Mouse (Mus musculus) stomach, embryonic 15.5 days (tissue): ENCODE results near the gene Ccp110. TPM values are rescaled to one million over a fixed set of nuclear protein-coding genes. Genes with fewer than 3 reads are reported as not detected.
A peak's percentile ranks its signal among the peaks of the same experiment; 100 is the strongest.

Experiments
- ATAC-seq: fragments of 200-750 bp; cut with Nextera tagmentation; 2 replicates; pipeline ENCODE4 v1.8.0; 2017; ENCODE audit warnings: low read depth, moderate number of reproducible peaks, moderate TSS enrichment; ENCODE audit not compliant: insufficient read depth, low FRiP score
- H3K27ac ChIP-seq: fragments of 300-500 bp; sonication (generic); 2 replicates; pipeline ENCODE4 v1.5.1; 2015; ENCODE audit warnings: mild to moderate bottlenecking, inconsistent platforms
- H3K27me3 ChIP-seq: fragments of 300-500 bp; sonication (generic); replicated peaks from 2 replicates; pipeline ENCODE4 v1.6.1; 2015; ENCODE audit warnings: inconsistent platforms
- H3K36me3 ChIP-seq: fragments of 300-500 bp; sonication (generic); 2 replicates; pipeline ENCODE4 v1.6.1; 2015; ENCODE audit warnings: inconsistent platforms
- H3K4me1 ChIP-seq: fragments of 300-500 bp; sonication (generic); 2 replicates; pipeline ENCODE4 v1.6.1; 2015; ENCODE audit warnings: inconsistent platforms
- H3K4me2 ChIP-seq: fragments of 300-500 bp; sonication (generic); 2 replicates; pipeline ENCODE4 v1.6.1; 2015; ENCODE audit warnings: mild to moderate bottlenecking, inconsistent platforms
- H3K4me3 ChIP-seq: fragments of 300-500 bp; sonication (generic); replicated peaks from 2 replicates; pipeline ENCODE4 v1.5.1; 2015; ENCODE audit warnings: inconsistent platforms
- H3K9ac ChIP-seq: fragments of 300-500 bp; sonication (generic); 2 replicates; pipeline ENCODE4 v1.6.1; 2015; ENCODE audit warnings: inconsistent platforms
- H3K9me3 ChIP-seq: fragments of 300-500 bp; sonication (generic); 2 replicates; pipeline ENCODE4 v1.6.1; 2016; ENCODE audit warnings: inconsistent platforms
- WGBS: fragments of 180-500 bp; shearing (Covaris S2); methylation state at CpG from one replicate; pipeline ENCODE4 v1.1.7; 2015; 5-methylcytosine and 5-hydroxymethylcytosine counted together
- polyA plus RNA-seq: library from polyadenylated mRNA; unstranded; fragments of >200 nt; fragmentation: Nextera tagmentation; extraction: Ambion mirVana; gene quantifications from 2 replicates; pipeline ENCODE4 v1.2.1, GENCODE M21; 2015

Ccp110 gene
- polyA plus RNA-seq, 1 experiment from 2014 or later: 11.9 TPM

DNA sequence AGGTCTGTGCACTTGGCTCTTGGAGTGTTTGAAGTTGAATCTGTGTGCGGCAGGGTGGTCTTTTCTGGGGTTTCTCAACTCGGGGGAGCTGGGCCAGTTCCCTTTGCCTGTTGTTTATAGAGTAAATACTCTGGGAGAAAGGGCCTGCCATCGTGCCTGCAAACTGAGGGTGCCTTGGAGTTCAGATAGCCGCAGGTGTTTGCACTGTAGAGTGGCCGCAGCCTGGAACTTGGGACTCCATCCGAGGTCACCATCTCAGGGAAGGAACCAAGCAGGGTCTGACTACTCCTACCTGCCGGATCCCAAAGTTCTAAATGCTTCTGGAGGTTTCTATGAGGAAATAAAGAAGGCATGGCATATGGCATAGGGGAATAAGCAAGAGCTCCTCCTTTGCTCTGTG lies 43.4 kb downstream of the Ccp110 start:
- H3K4me3 ChIP-seq: no peak overlapping the region
- no peaks in the 10 kb centered on the region for H3K4me1 ChIP-seq
- ATAC-seq: no peak
- H3K9ac ChIP-seq: no peak overlapping the region
- no peak overlapping the region for H3K27ac ChIP-seq
- peaks cover 28% of the 10 kb centered on the region for H3K36me3 ChIP-seq
- H3K4me2 ChIP-seq: no peak overlapping the region
- H3K9me3 ChIP-seq: no peaks in the 10 kb centered on the region
- 57% methylated on average over 7 of the region's 7 CpGs for WGBS
- no peaks in the 10 kb centered on the region for H3K27me3 ChIP-seq

DNA sequence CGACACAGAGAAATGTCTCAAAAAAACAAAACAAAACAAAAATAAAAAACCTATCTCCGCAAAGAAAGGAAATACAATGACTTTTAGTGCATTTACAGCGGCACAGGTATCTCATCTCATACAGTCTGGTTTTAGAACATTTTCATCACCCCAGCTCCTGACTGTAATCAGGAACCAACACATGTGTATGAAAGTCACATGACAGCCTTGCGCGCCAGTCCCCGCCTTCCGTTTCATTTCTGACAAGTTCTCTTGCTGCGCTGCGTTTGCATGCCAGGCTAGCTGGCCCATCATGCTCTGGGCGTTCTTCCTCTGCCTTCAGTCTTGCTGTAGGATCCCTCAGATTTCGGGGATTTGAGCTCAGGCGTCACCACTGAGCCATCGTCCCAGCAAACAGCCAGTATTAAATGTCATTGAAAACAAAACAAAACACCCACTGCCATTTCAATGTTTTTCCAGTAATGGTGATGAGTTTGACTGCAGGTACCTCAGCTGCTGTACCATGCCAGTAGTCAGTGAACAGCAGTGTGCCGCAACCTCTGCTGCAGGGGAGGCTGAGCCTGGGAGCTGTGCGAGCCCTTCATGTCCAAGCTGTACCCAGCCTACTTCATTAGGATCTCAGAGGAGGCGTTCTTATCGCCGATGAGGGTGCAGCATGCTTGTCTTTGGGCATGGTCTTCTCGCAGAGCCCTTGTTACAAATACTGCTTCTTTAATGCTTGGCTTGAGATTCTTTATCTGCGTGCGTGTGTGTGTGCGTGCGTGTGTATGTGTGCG lies 44.3 kb downstream of the Ccp110 start:
- ATAC-seq: peak; percentile 74; the same call in 1 of the 2 replicates
- H3K27me3 ChIP-seq: no peaks in the 10 kb centered on the region

DNA sequence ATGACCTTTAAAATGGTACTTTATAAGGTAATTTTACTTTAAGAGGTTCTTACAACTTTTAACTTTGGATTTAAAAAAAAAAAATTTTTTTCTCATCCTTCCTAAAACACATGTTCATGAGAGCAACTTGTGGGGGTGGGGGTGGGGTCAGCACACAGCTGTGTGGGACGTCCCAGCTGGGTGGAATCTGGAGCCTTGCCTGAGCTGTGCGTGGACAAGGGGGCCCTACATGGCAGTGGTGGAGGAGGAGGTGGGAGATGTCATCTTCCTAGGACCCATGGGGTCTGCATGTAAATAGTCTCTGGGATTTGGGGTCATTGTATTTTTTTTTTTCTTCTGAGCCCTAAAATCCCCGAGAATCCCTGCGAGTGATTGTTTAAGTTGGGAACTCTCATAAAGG lies 46.0 kb downstream of the Ccp110 start:
- no peak overlapping the region for H3K4me3 ChIP-seq
- no peaks in the 10 kb centered on the region for H3K4me1 ChIP-seq
- H3K4me2 ChIP-seq: no peak overlapping the region
- no peaks in the 10 kb centered on the region for H3K27me3 ChIP-seq
- H3K36me3 ChIP-seq: peaks cover 36% of the 10 kb centered on the region
- no peak overlapping the region for H3K27ac ChIP-seq
- WGBS: 53% methylated on average over 4 of the region's 4 CpGs
- no peak overlapping the region for H3K9ac ChIP-seq
- H3K9me3 ChIP-seq: no peaks in the 10 kb centered on the region
- no peak for ATAC-seq

More for the DNA sequence above, 44.3 kb downstream of the Ccp110 start:
- H3K4me1 ChIP-seq: no peaks in the 10 kb centered on the region
- H3K9ac ChIP-seq: no peak overlapping the region
- H3K27ac ChIP-seq: no peak overlapping the region
- 91% methylated on average over 24 of the region's 24 CpGs for WGBS
- H3K9me3 ChIP-seq: no peaks in the 10 kb centered on the region
- no peak overlapping the region for H3K4me2 ChIP-seq
- H3K36me3 ChIP-seq: peaks cover 37% of the 10 kb centered on the region
- no peak overlapping the region for H3K4me3 ChIP-seq

DNA sequence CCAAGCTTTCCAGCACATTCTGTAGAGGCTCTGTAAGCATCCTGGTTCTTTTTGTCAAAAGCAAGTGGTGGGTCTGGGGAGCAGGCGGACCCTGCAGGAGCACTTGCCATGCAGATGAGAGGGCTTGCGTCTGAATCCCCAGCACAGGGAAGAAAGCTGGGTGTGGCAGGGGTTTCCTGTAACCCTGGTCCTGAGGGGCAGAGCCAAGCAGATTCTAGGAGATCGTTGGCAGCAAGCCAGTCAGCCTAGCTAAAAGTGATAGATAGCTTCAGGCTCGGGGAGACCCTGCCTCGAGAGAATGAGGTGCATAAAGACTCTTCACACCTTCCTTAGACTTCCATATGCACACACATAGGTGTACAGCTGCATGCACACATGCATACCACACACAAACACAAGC lies 47.0 kb downstream of the Ccp110 start:
- Histone ChIP-seq H3K27ac (no peak overlapping the region), H3K9me3 (no peaks in the 10 kb centered on the region), H3K27me3 (no peaks in the 10 kb centered on the region), H3K4me2 (no peak overlapping the region), H3K9ac (no peak overlapping the region), H3K4me1 (no peaks in the 10 kb centered on the region), H3K36me3 (peaks cover 32% of the 10 kb centered on the region), H3K4me3 (no peak overlapping the region)
- 37% methylated on average over 5 of the region's 5 CpGs for WGBS
- ATAC-seq: no peak

DNA sequence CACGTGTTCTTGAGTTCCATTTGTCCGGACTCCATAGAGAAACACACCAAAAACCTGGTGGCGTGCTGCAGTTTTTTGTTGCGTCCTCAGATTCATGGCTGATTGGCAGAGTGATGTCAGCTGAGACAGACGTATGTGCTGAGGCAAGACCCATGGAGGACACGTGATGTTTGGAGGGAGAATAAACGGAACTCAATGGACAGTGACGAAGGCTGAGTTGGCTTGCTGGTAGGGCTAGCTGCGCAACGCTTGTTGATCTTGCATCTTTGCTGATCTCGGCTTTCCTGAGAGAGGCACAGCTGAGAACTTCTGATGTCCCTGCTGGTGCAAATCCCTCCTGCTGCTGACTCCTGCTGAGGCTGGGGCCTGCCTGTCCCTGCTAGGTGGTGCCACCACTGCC lies 51.6 kb downstream of the Ccp110 start:
- Histone ChIP-seq H3K36me3 (peaks cover 30% of the 10 kb centered on the region), H3K27ac (no peak overlapping the region), H3K9me3 (no peaks in the 10 kb centered on the region), H3K4me3 (no peak overlapping the region), H3K27me3 (no peaks in the 10 kb centered on the region), H3K4me2 (no peak overlapping the region), H3K4me1 (no peaks in the 10 kb centered on the region), H3K9ac (no peak overlapping the region)
- ATAC-seq: no peak
- whole genome bisulfite sequencing: 91% methylated on average over 11 of the region's 11 CpGs

DNA sequence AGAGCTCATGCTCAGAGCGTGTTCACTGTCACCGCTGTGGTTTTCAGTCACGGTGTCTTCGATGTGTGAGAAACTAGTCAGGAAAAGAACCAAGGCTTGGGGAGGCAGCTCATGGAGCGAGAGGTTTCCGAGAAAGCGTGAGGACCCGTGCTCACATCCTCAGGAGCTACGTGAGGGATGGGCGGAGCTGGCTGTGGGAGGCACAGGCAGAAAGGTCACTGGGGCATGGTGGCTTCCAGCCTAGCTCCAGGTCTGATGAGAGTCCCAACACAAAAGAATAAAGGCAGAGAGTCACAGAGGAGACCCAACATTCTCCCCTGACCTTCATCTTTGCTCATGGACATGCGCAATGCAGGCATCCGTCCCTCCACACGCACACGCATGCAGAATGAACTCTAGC lies 52.4 kb downstream of the Ccp110 start:
- WGBS: 83% methylated on average over 14 of the region's 14 CpGs
- Histone ChIP-seq H3K4me2 (no peak overlapping the region), H3K27me3 (no peaks in the 10 kb centered on the region), H3K27ac (no peak overlapping the region), H3K9ac (no peak overlapping the region), H3K9me3 (no peaks in the 10 kb centered on the region), H3K4me3 (no peak overlapping the region), H3K4me1 (no peaks in the 10 kb centered on the region), H3K36me3 (peaks cover 30% of the 10 kb centered on the region)
- no peak for ATAC-seq

DNA sequence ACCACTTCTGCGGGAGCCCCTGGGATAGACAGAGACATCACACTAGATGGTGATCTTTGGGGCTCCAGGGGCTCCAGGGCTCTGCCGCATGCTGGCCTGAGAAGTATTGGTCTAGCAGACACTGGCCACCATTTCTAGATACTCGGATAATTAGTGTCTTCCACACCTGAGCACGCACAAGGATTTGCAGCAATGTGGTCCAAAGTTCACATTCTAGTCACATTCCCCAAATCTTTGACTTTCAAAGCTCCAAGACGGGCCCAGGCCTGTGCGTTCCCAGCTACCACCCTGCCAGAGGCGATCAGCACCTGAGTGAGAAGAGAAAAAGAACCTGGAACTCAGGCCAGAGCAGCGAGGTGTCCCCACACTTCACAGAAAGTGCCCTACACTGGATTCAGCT lies 53.3 kb downstream of the Ccp110 start:
- Histone ChIP-seq H3K36me3 (peaks cover 28% of the 10 kb centered on the region), H3K9ac (no peak overlapping the region), H3K27me3 (no peaks in the 10 kb centered on the region), H3K4me1 (no peaks in the 10 kb centered on the region), H3K4me2 (no peak overlapping the region), H3K4me3 (no peak overlapping the region), H3K9me3 (no peaks in the 10 kb centered on the region), H3K27ac (no peak overlapping the region)
- ATAC-seq: no peak
- 58% methylated on average over 8 of the region's 8 CpGs for WGBS

DNA sequence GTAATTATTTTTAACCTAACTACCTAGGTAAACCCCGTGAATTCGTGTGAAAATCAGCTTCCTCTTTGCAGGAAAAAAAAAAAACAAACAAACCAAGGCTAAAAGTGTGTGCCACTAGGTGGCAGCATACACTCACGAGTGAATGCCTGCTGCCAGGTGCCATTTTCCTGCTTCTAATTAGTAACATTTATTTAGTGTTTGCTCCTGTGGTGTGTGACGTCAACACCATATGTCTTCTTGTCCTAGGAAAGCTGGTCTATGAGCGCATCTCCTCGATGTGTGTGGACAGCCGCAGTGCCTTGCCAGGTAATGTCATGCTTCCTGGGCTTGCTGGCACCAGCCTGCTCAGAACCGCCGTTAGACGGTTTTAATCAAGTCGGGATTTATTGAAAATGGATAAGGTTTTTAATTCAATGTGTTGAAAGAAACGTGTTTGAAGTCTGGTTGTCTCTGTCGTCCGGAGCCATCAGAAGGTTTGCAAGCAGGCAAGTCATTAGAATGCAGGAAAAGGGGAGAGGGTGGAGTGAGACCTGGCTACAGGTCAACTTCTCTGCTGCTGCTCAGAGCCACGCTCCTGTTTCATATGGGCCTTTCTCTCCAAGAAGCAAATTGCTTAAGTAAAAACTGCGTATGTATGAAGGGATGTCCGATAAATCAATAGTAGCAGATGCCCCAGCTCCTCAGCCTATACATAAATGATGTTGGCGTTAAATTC lies 53.9 kb downstream of the Ccp110 start:
- WGBS: 58% methylated on average over 18 of the region's 18 CpGs
- Histone ChIP-seq H3K27me3 (no peaks in the 10 kb centered on the region), H3K9me3 (no peaks in the 10 kb centered on the region), H3K4me1 (no peaks in the 10 kb centered on the region), H3K9ac (no peak overlapping the region), H3K4me2 (no peak overlapping the region), H3K4me3 (no peak overlapping the region), H3K36me3 (peaks cover 21% of the 10 kb centered on the region), H3K27ac (no peak overlapping the region)
- no peak for ATAC-seq

DNA sequence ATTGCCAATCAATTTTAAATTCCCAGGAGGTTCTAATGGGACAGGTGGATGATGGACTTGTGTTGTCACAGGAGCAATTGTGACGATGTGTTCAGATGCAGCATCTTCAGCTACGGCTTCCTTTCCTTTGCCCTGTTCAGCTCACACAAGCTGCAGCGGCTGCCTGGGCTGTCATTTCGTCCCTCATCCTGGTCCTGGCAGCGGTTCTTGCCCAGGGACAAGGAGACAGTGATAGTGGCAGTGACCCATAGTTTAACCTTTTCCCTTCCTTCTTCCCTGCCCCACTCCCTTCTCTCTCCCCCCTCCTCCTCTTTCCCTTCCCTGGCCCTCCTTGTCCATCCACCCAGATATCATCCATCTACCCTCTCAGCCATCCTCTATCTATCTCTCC lies 54.5 kb downstream of the Ccp110 start:
- no peak overlapping the region for H3K4me2 ChIP-seq
- no peaks in the 10 kb centered on the region for H3K9me3 ChIP-seq
- H3K4me3 ChIP-seq: no peak overlapping the region
- no peaks in the 10 kb centered on the region for H3K4me1 ChIP-seq
- no peak overlapping the region for H3K9ac ChIP-seq
- 75% methylated on average over 5 of the region's 5 CpGs for WGBS
- H3K27me3 ChIP-seq: no peaks in the 10 kb centered on the region
- H3K36me3 ChIP-seq: peaks cover 17% of the 10 kb centered on the region
- no peak overlapping the region for H3K27ac ChIP-seq
- ATAC-seq: no peak

DNA sequence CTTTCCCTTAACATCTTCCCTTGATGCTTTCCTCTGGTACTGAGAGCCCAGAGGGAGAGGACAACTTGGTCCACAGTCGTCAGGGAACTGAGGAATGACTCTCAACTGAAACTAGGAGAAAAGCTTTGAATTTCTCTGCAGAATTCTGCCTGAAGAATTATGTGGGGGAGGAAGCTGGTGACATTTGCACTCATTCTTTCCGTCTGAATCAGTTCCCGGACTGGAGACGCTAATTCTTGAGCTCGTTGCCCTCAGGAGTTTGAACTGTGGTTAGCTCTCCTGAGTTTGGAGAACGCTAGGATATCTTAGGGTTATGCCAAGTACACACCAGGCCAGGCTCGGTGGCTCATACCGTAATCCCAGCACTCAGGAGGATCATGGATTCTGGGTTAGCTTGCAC lies 56.9 kb downstream of the Ccp110 start:
- WGBS: 41% methylated on average over 8 of the region's 8 CpGs
- no peak for ATAC-seq
- no peak overlapping the region for H3K4me2 ChIP-seq
- peaks cover 3% of the 10 kb centered on the region; the same call in 1 of the 2 replicates for H3K36me3 ChIP-seq
- H3K27ac ChIP-seq: no peak overlapping the region
- no peak overlapping the region for H3K4me3 ChIP-seq
- no peaks in the 10 kb centered on the region for H3K27me3 ChIP-seq
- no peaks in the 10 kb centered on the region for H3K4me1 ChIP-seq
- no peak overlapping the region for H3K9ac ChIP-seq
- H3K9me3 ChIP-seq: no peaks in the 10 kb centered on the region

DNA sequence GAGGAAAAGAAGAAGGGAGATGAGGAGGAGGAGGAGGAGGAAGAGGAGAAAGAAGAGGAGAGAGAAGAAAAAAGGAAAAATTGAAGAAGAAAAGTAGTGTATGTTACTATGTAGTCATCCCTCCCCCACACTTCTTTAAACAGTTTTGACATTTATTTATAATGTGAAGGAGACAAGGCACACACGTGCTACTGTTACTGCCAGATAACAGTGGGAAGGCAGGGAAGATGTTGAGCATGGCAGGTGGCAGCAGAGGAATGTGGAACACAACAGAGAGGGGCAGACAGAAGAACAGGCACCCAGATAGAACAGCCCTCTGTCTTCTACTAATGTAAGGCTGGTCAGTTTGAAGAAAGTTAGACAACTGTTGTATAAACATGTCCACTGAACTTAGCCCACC lies 57.3 kb downstream of the Ccp110 start:
- no peak overlapping the region for H3K27ac ChIP-seq
- 17% methylated on average over 1 of the region's 1 CpGs for WGBS
- no peaks in the 10 kb centered on the region for H3K27me3 ChIP-seq
- no peak overlapping the region for H3K9ac ChIP-seq
- no peaks in the 10 kb centered on the region for H3K9me3 ChIP-seq
- no peak for ATAC-seq
- no peak overlapping the region for H3K4me2 ChIP-seq
- H3K4me3 ChIP-seq: no peak overlapping the region
- peaks cover 3% of the 10 kb centered on the region; the same call in 1 of the 2 replicates for H3K36me3 ChIP-seq
- no peaks in the 10 kb centered on the region for H3K4me1 ChIP-seq

DNA sequence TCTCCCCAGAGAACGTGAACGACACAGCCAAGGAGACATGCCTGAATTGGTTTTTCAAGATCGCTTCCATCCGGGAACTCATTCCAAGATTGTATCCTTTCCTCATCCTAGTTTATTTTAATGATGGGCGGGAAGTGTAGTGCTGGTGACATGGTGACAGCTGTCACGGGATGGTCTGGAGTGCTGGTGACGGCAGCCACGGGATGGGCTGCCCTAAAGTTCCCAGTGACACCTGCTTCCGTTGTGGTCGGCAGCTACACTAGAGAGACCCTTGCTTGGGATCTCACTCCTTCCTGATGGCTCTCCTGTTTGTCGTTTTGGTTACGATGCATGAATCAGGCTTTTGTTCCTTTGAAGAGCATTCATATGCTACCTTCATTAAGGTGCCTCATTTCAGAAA lies 60.7 kb downstream of the Ccp110 start:
- no peaks in the 10 kb centered on the region for H3K9me3 ChIP-seq
- H3K4me3 ChIP-seq: no peak overlapping the region
- H3K4me2 ChIP-seq: no peak overlapping the region
- no peaks in the 10 kb centered on the region for H3K4me1 ChIP-seq
- WGBS: 91% methylated on average over 12 of the region's 12 CpGs
- H3K27me3 ChIP-seq: no peaks in the 10 kb centered on the region
- no peak for ATAC-seq
- no peak overlapping the region for H3K27ac ChIP-seq
- H3K9ac ChIP-seq: no peak overlapping the region
- H3K36me3 ChIP-seq: no peaks in the 10 kb centered on the region
